Mouse (Mus musculus): ENCODE results near the gene Trib2.

DNA sequence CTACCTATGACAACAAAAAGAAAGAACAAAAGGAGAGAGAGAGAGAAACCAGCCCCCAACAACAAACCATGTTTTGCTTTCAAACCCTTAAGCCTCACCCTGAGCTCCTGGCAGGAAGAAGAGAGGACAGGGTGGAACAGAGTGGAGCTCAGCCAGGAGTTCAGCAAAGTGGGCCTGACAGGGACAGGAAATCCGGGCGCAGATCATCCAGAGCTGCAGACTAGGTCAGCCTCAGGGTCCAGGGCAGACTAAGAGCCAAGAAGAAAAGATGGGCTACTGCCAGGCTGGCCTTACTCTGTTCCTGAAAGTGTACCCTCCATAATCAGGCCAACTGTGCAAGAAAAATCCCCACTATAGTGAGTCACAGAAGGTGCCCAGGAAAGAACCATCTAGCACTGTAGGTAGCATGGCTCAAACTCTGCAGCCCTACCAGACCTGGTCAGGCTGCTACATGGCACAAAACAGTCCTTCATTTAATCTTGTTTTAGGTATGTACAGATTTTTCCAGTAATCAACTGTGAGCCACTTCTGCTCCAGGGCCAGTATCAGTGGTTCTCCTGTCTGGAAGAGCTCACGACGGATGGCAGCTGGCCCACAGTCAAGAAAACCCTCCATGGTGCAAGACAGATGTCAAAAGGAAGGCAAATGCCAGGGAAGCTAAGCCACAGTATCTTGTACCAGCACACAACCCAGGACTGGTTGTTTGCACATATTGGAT lies 16.4 kb downstream of the Trib2 start:
- TF ChIP-seq POLR2A (IDR thresholded peaks at IDR 0.05; ENCODE audit: extremely low read depth, insufficient read depth, low read length) (no peak), CTCF (IDR thresholded peaks at IDR 0.05; ENCODE audit: low read depth, low read length) (no peak)

Data from liver, adult 2 months (tissue).